Mouse (Mus musculus) skeletal muscle tissue, adult 2 months (tissue): ENCODE results near the gene Fhl5.
"Not testable (repeated sequence)": the region's sequence is repeated elsewhere in the genome, so short reads cannot be mapped to it uniquely, and the experiment has no call there.

Experiments
- DNase-seq: peaks from one replicate; pipeline ENCODE4 v3.0.0-alpha.2; 2012; ENCODE audit warnings: low read depth, low spot score

Fhl5 gene

GRCm38 (mm10) chr4:25242776-25243175 lies at the start of gene Fhl5:
Gene Fhl5 (minus strand): TSS chr4:25242876.
- DNase-seq = no peak

DNA sequence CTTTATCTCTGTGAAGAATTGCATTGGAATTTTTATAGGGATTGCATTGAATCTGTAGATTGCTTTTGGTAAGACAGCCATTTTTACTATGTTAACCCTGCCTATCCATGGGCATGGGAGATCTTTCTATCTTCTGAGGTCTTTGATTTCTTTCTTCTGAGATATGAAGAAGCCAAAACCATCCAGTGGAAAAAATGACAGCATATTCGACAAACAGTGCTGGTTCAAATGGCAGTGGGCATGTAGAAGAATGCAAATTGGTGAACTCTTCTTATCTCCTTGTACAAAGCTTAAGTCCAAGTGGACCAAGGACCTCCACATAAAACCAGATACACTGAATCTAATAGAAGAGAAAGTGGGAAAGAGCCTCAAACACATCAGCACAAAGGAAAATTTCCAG lies 42.3 kb upstream of the Fhl5 start:
- DNase-seq = not testable (repeated sequence)

DNA sequence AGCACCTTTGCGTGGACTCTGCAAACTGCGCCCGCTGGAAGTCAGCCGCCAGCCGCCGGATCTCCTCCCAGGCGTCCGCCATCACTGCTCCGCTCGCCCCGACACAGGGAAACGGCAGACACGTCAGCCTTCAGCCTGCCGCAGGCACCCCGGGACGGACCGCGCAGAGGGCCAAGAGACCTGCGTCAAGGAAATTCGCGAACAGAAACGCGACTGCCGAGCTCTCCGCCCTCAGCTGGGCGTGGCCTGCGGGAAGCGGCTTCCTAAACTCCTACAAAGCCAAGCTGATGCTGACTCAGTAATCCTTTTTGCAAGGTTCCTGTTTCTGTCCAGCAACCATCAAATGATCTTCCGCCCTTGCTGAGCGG lies 39.0 kb upstream of the Fhl5 start, which contains the start of gene Ufl1:
Gene Ufl1, minus strand, starts transcription at position 151 of the 368 bp plus-strand sequence.
- peak; percentile 93 for DNase-seq

DNA sequence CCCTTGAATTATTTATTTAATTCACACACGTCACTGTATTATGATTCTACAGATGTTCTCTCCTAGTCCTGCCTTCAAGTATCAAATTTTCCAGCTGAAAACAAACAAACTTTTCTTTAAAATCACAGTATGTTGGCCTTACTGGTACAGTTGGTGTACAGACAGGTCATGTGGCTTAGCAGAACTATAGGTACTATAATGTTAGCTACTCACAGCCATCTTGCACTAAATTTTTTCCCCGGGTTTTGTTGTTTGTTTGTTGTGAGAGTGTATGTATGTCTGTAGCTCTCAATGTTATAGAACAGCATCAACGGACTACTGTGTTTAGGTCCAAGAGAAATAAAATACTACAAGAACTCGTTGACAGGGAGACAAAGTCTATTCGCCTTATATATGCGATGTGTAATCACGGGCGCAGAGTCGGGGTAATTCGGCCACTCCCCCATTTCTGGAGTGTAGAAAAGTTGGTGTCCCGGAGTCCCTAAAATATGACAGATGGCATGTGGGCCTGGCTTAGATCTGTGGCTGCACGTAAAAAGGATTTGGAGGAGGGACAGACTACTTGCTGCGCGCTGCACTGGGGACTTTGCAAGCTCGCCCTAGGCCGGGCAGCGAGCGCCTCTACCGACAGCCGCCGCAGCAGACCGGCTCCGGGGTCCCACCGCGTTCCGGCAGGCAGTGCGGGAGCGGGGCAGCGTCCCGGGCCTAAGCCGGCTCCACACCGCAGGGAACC lies 38.4 kb upstream of the Fhl5 start:
- no peak for DNase-seq

- DNase-seq = no peak
Observed at GRCm38 (mm10) chr4:25272861-25273627, 30.4 kb upstream of the Fhl5 start.

- DNase-seq = no peak
Observed at GRCm38 (mm10) chr4:25271926-25272325, 29.2 kb upstream of the Fhl5 start.

DNA sequence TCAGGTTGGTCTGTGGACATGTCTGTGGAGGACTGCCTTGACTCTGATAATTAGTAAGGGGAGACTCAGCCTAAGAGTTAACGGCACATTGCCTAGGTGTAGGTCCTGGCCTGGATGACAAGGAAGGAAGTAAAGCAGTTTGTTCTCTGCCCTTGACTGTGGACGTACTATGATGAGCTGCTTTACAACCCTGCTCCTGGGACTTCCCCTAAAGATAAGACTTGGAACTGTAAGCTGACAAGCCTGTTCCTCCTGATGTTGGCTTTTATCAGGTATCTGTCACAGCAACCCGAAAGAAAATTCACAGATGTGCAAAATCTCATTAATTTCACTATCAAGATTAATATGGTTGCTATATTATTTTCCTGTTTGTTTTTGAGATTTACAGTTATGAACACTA lies 24.5 kb upstream of the Fhl5 start:
- DNase-seq = no peak

DNA sequence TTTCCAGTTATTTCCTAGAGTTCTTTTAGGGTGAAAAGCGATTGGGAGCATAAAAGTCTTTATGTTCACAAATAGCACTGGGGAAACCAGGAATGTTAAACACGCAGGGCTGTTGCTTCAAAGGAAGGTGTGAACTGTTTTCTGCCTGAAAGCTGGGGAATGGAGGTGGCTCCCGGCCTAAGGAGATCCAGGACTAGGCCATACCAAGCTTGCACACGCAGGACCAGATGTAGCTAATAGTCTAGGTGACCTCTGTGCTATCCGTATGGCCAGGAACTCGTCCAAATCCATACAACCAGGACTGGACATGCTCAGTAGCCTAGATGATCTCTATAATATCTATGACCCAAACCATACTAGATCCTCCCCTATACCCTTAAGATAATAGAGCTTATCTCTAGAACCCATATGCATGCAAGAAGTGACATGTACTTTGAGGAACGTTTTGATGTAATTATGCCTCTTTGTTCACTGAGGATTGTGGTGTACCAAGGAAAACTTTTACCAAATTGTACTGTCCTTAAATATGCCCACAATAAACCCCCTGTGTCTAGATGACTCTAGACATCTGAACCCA lies 15.2 kb upstream of the Fhl5 start:
- DNase-seq = no peak

DNA sequence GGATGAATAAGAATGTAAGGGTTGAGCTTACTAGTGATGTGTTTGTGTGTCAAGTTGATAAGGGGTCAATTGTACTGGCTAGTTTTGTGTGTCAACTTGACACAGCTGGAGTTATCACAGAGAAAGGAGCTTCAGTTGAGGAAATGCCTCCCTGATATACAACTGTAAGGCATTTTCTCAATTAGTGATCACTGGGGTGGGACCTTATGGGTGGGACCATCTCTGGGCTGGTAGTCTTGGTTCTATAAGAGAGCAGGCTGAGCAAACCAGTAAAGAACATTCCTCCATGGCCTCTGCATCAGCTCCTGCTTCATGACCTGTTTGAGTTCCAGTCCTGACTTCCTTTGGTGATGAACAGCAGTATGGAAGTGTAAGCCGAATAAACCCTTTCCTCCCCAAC lies 7.0 kb downstream of the Fhl5 start:
- not testable (repeated sequence) for DNase-seq

DNA sequence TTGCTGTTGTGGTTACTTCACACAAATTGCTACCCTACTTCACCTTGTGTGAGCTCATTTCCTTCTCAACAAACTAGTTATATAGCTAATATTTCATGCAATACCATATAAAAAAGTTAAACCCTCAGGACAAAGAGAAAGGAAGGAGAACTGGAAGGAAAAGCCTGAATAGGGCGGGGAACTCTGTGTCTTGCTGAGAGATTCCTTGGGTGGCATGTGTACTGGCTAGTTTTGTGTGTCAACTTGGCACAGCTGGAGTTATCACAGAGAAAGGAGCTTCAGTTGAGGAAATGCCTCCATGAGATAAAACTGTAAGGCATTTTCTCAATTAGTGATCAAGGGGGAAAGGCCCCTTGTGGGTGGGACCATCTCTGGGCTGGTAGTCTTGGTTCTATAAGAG lies 8.9 kb downstream of the Fhl5 start:
- not testable (repeated sequence) for DNase-seq

DNA sequence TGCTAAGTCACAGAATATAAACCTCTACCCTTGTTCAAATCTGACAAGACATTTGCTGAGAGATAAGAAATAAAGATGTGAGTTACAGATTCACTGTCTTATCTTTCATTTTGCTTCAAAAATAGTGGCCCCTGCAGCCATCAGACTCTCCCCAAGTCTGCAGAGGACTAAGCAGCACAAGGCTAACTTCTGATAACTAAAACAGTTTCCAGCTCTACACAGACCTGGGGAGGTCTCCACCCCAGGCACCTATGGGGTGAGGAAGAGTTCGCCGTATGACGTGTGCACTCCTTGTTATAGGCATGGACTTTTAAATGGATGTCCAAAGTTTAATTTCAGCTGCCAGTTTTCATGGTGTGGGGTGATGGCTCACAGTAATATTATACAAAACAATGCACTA lies 10.1 kb downstream of the Fhl5 start:
- no peak for DNase-seq

DNA sequence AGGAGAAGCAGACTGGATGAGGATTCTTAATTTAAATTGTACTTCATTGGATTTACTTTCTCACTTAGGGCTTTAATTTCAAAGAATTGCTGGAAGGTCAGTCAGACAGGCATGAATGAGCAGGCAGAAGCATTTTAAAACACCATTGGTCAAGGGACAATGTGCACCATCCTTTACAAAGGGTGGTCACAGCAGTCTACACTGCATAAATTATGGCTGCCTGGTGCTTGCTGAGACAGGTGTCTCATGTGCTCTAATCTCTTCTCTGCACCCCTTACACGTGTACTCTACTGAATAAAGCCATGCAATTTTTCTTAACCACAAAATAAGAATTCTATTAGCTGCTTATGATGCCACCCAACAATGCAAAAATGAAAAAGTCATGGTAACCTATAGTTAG lies 15.1 kb downstream of the Fhl5 start:
- no peak for DNase-seq

GRCm38 (mm10) chr4:25221927-25222326 lies 20.7 kb downstream of the Fhl5 start:
- DNase-seq = no peak

GRCm38 (mm10) chr4:25213451-25213850 lies 29.2 kb downstream of the Fhl5 start:
- no peak for DNase-seq

DNA sequence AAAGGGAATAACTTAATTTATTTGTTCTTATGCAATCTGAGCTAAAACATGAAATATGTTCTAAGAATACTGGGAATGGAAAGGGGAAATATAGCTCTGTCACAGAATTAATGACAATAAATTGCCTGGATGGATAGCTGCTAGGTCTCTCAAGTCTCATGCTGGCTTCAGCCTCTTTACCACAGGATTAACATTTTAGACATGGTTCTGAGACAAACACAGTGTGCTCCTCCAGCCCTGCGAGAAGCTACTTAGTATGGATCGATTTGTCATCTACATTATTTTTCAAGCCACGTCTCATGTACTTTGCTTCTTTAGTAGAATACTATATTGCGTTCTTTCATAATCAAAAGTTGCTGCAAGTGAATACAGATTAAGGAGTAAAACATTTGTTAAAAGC lies 36.5 kb downstream of the Fhl5 start:
- no peak for DNase-seq

DNA sequence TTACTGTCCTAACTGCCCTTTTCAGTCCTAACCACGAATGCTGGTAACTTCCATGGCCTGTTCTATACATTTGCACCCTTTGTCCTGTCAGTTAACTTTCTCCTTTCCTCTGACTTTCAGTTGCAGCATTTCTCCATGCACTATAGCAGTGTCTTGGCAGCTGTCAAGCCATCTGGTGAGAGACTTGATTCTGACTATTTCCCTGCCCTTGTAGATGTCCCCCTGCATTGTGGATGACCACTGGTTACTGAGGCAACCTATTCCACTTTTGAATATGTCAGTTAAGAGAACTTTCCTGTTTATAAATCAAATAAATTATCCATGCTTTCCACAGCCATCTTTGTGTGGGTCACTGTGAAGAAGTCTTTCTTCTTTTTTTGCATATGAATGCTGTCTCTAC lies 45.4 kb downstream of the Fhl5 start:
- DNase-seq = no peak

DNA sequence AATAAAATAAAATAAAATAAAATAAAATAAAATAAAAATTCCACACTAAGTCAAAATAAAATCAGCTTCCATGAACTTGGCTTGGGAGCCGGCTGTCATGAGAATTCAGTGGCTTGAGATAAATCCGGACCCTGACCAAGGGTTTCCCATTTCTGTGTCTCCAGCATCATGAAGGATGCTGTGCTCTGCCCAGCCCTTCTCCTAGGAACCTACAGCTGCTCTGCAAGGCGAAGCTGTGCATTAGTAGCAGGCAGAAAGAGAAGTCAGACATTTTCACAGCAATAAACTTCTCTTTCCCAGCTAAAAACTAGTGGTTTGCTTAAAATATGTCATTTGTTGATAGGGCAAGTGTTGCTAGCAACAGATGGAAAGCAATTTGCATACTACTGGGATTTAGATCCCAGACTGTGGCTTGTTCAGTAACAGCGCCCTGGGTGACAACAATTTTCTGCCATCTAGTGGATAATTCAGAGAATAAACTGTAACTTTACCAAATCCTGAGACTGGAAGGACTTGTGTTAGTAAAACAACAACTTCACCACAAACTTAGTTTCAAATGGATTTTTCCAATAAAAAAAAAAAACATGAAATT lies 63.0 kb downstream of the Fhl5 start:
- DNase-seq = no peak
